Mouse (Mus musculus): Measurements from ENCODE around the gene Dnaic2.
A peak's percentile ranks its signal among the peaks of the same experiment; 100 is the strongest.

Dnaic2 gene

GRCm38 (mm10) chr11:114702311-114702995, 24.8 kb upstream of the Dnaic2 start:
- DNase-seq (ENCODE audit: low spot score): no peak

- DNase-seq (ENCODE audit: low spot score): no peak
Measured at GRCm38 (mm10) chr11:114702996-114703361, 24.2 kb upstream of the Dnaic2 start.

- DNase-seq (ENCODE audit: low spot score): no peak
Measured at GRCm38 (mm10) chr11:114704071-114704913, 22.9 kb upstream of the Dnaic2 start.

- DNase-seq (ENCODE audit: low spot score): no peak
Measured at GRCm38 (mm10) chr11:114706358-114706757, 20.9 kb upstream of the Dnaic2 start.

- DNase-seq (ENCODE audit: low spot score): no peak
Measured at GRCm38 (mm10) chr11:114711393-114711792, 15.8 kb upstream of the Dnaic2 start.

GRCm38 (mm10) chr11:114711861-114712260, 15.3 kb upstream of the Dnaic2 start:
- DNase-seq (ENCODE audit: low spot score): no peak

- no peak for DNase-seq (ENCODE audit: low spot score)
Measured at GRCm38 (mm10) chr11:114714526-114714925, 12.7 kb upstream of the Dnaic2 start.

GRCm38 (mm10) chr11:114715531-114715930, 11.7 kb upstream of the Dnaic2 start:
- no peak for DNase-seq (ENCODE audit: low spot score)

- DNase-seq (ENCODE audit: low spot score): no peak
Measured at GRCm38 (mm10) chr11:114720535-114720934, 6.7 kb upstream of the Dnaic2 start.

GRCm38 (mm10) chr11:114722438-114722837, 4.8 kb upstream of the Dnaic2 start:
- DNase-seq (ENCODE audit: low spot score): no peak

- DNase-seq (ENCODE audit: low spot score): peak; percentile 25
Measured at GRCm38 (mm10) chr11:114723030-114723429, 4.2 kb upstream of the Dnaic2 start.

GRCm38 (mm10) chr11:114724787-114725590, 2.2 kb upstream of the Dnaic2 start:
- peak; percentile 67 for DNase-seq (ENCODE audit: low spot score)

- DNase-seq (ENCODE audit: low spot score): no peak
Measured at GRCm38 (mm10) chr11:114727826-114728186, 598 bp downstream of the Dnaic2 start.

- no peak for DNase-seq (ENCODE audit: low spot score)
Measured at GRCm38 (mm10) chr11:114728333-114728732, 1.1 kb downstream of the Dnaic2 start.

GRCm38 (mm10) chr11:114729832-114730363, 2.7 kb downstream of the Dnaic2 start:
- no peak for DNase-seq (ENCODE audit: low spot score)

- no peak for DNase-seq (ENCODE audit: low spot score)
Measured at GRCm38 (mm10) chr11:114731711-114732110, 4.5 kb downstream of the Dnaic2 start.

GRCm38 (mm10) chr11:114732890-114733289, 5.7 kb downstream of the Dnaic2 start:
- no peak for DNase-seq (ENCODE audit: low spot score)

GRCm38 (mm10) chr11:114736111-114736510, 8.9 kb downstream of the Dnaic2 start:
- no peak for DNase-seq (ENCODE audit: low spot score)

- DNase-seq (ENCODE audit: low spot score): peak; percentile 84
Measured at GRCm38 (mm10) chr11:114736913-114737624, 9.9 kb downstream of the Dnaic2 start.

GRCm38 (mm10) chr11:114740598-114740997, 13.4 kb downstream of the Dnaic2 start:
- DNase-seq (ENCODE audit: low spot score): no peak

- no peak for DNase-seq (ENCODE audit: low spot score)
Measured at GRCm38 (mm10) chr11:114741451-114741850, 14.2 kb downstream of the Dnaic2 start.

- peak; percentile 88 for DNase-seq (ENCODE audit: low spot score)
Measured at GRCm38 (mm10) chr11:114745134-114745533, 17.9 kb downstream of the Dnaic2 start.

Data from adipocyte (in vitro differentiated cells).